Mouse (Mus musculus) megakaryocyte-erythroid progenitor cell, adult 5-6 weeks (primary cell): ENCODE data around the gene Matn1. TPM values are rescaled to one million over a fixed set of nuclear protein-coding genes. Genes with fewer than 3 reads are reported as not detected.
A peak's percentile ranks its signal among the peaks of the same experiment; 100 is the strongest.

Source experiments
- ATAC-seq: replicated peaks from 2 replicates; pipeline ENCODE4 v1.8.0; 2016; ENCODE audit warnings: mild to moderate bottlenecking, inconsistent platforms; ENCODE audit not compliant: severe bottlenecking, poor library complexity, low FRiP score, low TSS enrichment
- total RNA-seq, 2 experiments: library from RNA; stranded (forward) in 1 of 2; stranded (reverse) in 1 of 2; fragments of 200-1000, 215-1000 nt in 1 of 2; fragments of >200 nt in 1 of 2; fragmentation: Nextera tagmentation in 1 of 2; gene quantifications; 2 replicates each; pipeline ENCODE4 v1.2.3; 2014 to 2017

Gene Matn1
- total RNA-seq, 2 experiments from 2014 or later, result not detected

- peak; percentile 81 for ATAC-seq
Measured at GRCm38 (mm10) chr4:130960118-130960734, 16.0 kb downstream of the Matn1 start.

- ATAC-seq, result no peak
Measured at GRCm38 (mm10) chr4:130971278-130971677, 27.1 kb downstream of the Matn1 start.

- ATAC-seq, result no peak
Measured at GRCm38 (mm10) chr4:130972421-130972829, 28.2 kb downstream of the Matn1 start.

- ATAC-seq, result no peak
Measured at GRCm38 (mm10) chr4:130973332-130974263, 29.4 kb downstream of the Matn1 start.

- no peak for ATAC-seq
Measured at GRCm38 (mm10) chr4:130978981-130979380, 34.8 kb downstream of the Matn1 start.

GRCm38 (mm10) chr4:130984416-130985182 is 40.4 kb downstream of the Matn1 start:
- no peak for ATAC-seq

- ATAC-seq, result no peak
Measured at GRCm38 (mm10) chr4:130987046-130987445, 42.9 kb downstream of the Matn1 start.

GRCm38 (mm10) chr4:130988219-130988839 is 44.1 kb downstream of the Matn1 start:
- ATAC-seq, result no peak

- no peak for ATAC-seq
Measured at GRCm38 (mm10) chr4:130989146-130989545, 45.0 kb downstream of the Matn1 start.

GRCm38 (mm10) chr4:130990966-130991365 is 46.8 kb downstream of the Matn1 start:
- ATAC-seq, result no peak

GRCm38 (mm10) chr4:130994556-130994955 is 50.4 kb downstream of the Matn1 start:
- no peak for ATAC-seq

- no peak for ATAC-seq
Measured at GRCm38 (mm10) chr4:130999744-131000527, 55.8 kb downstream of the Matn1 start.

- ATAC-seq, result no peak
Measured at GRCm38 (mm10) chr4:131000614-131001178, 56.5 kb downstream of the Matn1 start.

Other genes starting within 250 kb of the Matn1 start
- gene Sdc3, start 151.8 kb upstream of the Matn1 start, total RNA-seq (2014; fragmentation: Nextera tagmentation), result not detected in 2 replicates
- gene Sdc3, start 151.8 kb upstream of the Matn1 start, total RNA-seq (2017), result 0.42 and 2.2 TPM in 2 replicates
- gene Laptm5, start 31.3 kb upstream of the Matn1 start, total RNA-seq (2014; fragmentation: Nextera tagmentation), result 111 and 132 TPM in 2 replicates
- 33.5 and 41.8 TPM in 2 replicates for gene Laptm5, start 31.3 kb upstream of the Matn1 start, total RNA-seq (2017)